Mouse (Mus musculus): ENCODE data around the gene Pth2. TPM values are rescaled to one million over a fixed set of nuclear protein-coding genes. Genes with fewer than 3 reads are reported as not detected.
"Not testable (repeated sequence)": the region's sequence is repeated elsewhere in the genome, so short reads cannot be mapped to it uniquely, and the experiment has no call there.

Pth2 gene
- polyA plus RNA-seq, 1 experiment from 2014 or later: not detected

DNA sequence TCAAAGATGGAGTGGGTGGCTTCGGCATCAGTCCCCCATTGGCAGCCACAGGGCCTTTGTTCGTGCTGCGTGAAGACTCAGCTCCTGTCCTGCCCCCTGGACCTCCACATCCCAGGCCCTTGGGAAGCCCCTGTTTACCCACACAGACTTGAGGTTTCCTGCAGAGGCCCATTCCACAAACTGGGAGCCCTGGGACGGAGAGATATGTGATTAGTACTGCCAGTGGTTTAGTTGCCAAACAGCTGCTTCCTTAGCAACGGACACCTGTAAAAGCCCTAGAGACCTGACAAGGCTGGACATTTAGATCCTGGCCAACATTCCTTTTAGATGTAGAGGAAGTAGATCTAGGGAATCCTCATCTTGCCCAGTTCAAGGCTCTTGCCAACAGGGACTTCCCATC lies 38.9 kb upstream of the Pth2 start:
- H3K4me1 ChIP-seq (replicated peaks): peaks cover 26% of the 10 kb centered on the region
- H3K9ac ChIP-seq: no peak overlapping the region
- H3K9me3 ChIP-seq (replicated peaks): no peaks in the 10 kb centered on the region
- no peak for ATAC-seq (ENCODE audit: insufficient read depth)
- no peak overlapping the region for H3K4me2 ChIP-seq
- 76% methylated on average over 5 of the region's 5 CpGs for WGBS (ENCODE audit: insufficient replicate concordance)
- no peaks in the 10 kb centered on the region for H3K27me3 ChIP-seq
- no peak overlapping the region for H3K4me3 ChIP-seq (replicated peaks)
- no peak overlapping the region for H3K27ac ChIP-seq (replicated peaks)
- H3K36me3 ChIP-seq (replicated peaks): peaks cover 48% of the 10 kb centered on the region

DNA sequence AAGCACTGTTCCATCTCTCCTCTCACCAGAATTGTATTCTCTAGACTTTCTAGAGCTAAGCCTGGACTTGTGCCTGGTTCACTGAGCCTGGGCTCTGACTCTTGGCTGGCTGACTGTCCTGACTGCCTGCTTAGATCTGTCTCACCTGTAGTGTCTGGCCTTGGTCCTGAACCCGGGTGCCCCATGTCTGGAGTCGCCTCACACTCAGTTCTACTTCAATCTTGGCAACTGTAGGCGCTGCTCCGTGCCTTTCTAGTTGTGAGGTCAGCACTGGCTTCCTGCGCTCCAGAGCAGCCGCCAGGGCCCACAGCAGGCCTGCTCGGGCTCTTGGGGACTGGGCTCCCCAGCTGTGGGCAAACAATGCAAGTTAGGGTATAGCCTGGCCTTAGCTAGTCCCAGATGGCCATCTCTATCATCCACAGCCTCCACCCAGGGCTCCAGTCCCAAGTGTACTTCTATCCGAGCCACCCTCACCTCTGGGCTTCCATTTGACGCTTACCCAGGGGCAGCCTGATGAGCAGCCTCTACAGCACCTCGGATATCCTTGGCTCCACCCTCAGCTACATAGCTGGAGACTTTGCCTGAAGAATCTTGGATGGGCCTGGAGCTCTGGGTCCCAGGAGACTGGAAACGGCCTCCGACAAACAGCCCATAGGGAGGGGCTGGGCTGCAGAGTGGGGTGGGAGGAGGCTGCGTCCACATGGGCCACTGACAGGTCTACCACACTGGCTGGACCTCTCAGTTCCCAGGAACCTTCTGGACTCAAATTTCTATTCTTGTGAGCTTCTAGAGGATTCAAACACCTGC lies 36.2 kb upstream of the Pth2 start:
- WGBS (ENCODE audit: insufficient replicate concordance): 77% methylated on average over 13 of the region's 13 CpGs
- Histone ChIP-seq H3K4me2 (no peak overlapping the region), H3K36me3 (replicated peaks) (peaks cover 49% of the 10 kb centered on the region), H3K27me3 (no peaks in the 10 kb centered on the region), H3K9me3 (replicated peaks) (no peaks in the 10 kb centered on the region), H3K4me1 (replicated peaks) (peaks cover 17% of the 10 kb centered on the region; the same call in 1 of the 2 replicates), H3K27ac (replicated peaks) (no peak overlapping the region), H3K4me3 (replicated peaks) (no peak overlapping the region), H3K9ac (no peak overlapping the region)
- no peak for ATAC-seq (ENCODE audit: insufficient read depth)

GRCm38 (mm10) chr7:45145460-45145859 lies 35.3 kb upstream of the Pth2 start:
- Histone ChIP-seq H3K4me2 (no peak overlapping the region), H3K9ac (no peak overlapping the region), H3K27ac (replicated peaks) (no peak overlapping the region), H3K36me3 (replicated peaks) (peaks cover 49% of the 10 kb centered on the region), H3K4me3 (replicated peaks) (no peak overlapping the region), H3K27me3 (no peaks in the 10 kb centered on the region), H3K4me1 (replicated peaks) (peaks cover 19% of the 10 kb centered on the region; the same call in 1 of the 2 replicates), H3K9me3 (replicated peaks) (no peaks in the 10 kb centered on the region)
- no peak for ATAC-seq (ENCODE audit: insufficient read depth)
- WGBS (ENCODE audit: insufficient replicate concordance): 85% methylated on average over 8 of the region's 8 CpGs

DNA sequence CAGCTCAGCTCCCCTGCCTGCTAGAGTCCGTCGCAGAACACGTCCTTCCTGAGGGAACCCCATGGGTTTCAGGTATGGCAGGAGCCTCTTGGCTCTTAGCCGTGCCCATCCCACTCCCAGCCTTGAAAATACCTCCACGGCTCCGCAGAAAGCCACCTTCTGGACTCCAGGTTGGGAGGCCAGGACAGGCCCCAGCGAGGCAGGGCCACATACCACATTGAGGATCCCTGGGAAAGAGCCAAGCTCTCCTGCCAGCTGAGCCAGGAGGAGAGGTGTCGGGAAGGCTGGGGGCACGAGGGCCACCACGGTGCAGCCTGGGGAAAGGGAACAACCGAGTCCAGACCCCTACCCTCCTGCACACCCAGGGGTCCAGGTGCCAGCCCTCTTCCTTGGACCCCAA lies 33.5 kb upstream of the Pth2 start:
- no peaks in the 10 kb centered on the region for H3K9me3 ChIP-seq (replicated peaks)
- H3K4me3 ChIP-seq (replicated peaks): no peak overlapping the region
- no peak overlapping the region for H3K4me2 ChIP-seq
- no peak overlapping the region for H3K27ac ChIP-seq (replicated peaks)
- H3K4me1 ChIP-seq (replicated peaks): peaks cover 30% of the 10 kb centered on the region
- H3K36me3 ChIP-seq (replicated peaks): peaks cover 43% of the 10 kb centered on the region
- 86% methylated on average over 11 of the region's 11 CpGs for WGBS (ENCODE audit: insufficient replicate concordance)
- no peak for ATAC-seq (ENCODE audit: insufficient read depth)
- H3K9ac ChIP-seq: no peak overlapping the region
- H3K27me3 ChIP-seq: no peaks in the 10 kb centered on the region

DNA sequence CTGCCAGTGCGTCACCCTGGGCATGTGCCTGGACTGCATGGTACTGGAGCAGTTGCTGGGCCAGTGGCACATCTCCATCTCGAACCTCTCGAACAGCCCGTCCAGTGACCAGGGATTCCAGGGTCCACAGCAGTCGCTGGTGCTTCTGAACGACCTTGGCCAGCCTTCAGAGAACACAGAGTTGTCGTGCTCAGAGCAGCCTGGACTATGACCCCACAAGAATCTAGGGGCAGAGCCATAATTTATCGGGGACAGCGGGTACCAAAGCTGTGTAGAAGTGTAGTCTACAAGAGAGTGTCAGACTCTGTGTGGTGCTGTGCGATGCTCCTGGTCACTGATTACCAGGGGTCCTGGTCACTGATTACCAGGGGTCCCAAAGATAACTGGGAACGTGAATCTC lies 32.9 kb upstream of the Pth2 start:
- no peak overlapping the region for H3K9ac ChIP-seq
- H3K27ac ChIP-seq (replicated peaks): no peak overlapping the region
- 75% methylated on average over 11 of the region's 11 CpGs for WGBS (ENCODE audit: insufficient replicate concordance)
- ATAC-seq (ENCODE audit: insufficient read depth): peak; percentile 34
- H3K4me2 ChIP-seq: no peak overlapping the region
- H3K27me3 ChIP-seq: no peaks in the 10 kb centered on the region
- peaks cover 36% of the 10 kb centered on the region for H3K36me3 ChIP-seq (replicated peaks)
- H3K4me1 ChIP-seq (replicated peaks): peaks cover 30% of the 10 kb centered on the region
- H3K4me3 ChIP-seq (replicated peaks): no peak overlapping the region
- no peaks in the 10 kb centered on the region for H3K9me3 ChIP-seq (replicated peaks)

DNA sequence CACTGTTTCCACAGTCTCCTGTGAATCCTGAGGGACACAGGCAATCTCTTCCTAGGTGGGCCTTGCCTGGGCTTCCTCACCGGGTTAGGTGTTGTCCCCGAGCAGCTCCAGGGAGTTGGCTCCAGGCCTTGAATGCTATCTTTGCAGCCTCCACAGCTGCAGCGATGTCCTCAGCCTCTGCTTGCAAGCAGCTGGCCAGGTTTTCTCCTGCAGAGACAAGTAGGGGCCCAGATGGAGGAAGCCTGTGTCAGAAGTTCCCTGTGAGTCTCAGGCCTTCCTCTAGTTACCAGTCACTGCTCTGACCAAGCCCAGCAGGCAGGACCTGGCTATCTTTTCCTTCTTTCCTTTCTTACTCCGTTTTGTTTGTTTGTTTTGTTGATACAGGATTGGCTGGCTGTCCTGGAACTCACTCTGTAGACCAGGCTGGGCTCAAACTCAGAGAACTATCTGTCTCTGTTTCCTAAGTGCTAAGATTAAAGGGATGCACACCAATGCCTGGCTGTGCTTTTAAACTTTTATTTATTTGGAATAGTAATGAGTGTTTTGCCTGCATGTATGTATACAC lies 32.2 kb upstream of the Pth2 start:
- Histone ChIP-seq H3K4me1 (replicated peaks) (peaks cover 37% of the 10 kb centered on the region), H3K36me3 (replicated peaks) (peaks cover 30% of the 10 kb centered on the region), H3K4me2 (no peak overlapping the region), H3K4me3 (replicated peaks) (no peak overlapping the region), H3K9me3 (replicated peaks) (no peaks in the 10 kb centered on the region), H3K9ac (no peak overlapping the region), H3K27me3 (no peaks in the 10 kb centered on the region), H3K27ac (replicated peaks) (no peak overlapping the region)
- WGBS (ENCODE audit: insufficient replicate concordance): 50% methylated on average over 4 of the region's 4 CpGs
- ATAC-seq (ENCODE audit: insufficient read depth): no peak

DNA sequence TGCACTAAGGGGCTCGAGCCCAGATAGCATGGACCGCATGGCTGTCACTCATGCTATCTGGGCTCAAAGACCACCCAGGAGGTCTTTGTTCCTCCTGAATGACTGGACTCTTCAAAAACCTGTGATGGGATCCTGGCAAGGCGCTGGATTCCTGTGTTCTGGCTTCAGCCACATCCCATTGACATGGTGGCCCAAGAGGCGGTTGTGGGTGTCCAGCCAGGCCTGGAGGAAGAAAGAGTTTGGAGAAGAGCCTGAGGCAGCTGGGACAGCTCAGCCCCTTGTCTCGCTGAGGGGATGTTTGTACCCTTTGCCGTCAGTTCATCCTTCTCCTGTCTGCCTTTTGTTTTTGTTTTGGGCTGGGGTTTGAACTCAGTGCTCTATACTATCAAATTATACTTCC lies 31.2 kb upstream of the Pth2 start:
- no peak overlapping the region for H3K27ac ChIP-seq (replicated peaks)
- H3K4me2 ChIP-seq: no peak overlapping the region
- no peaks in the 10 kb centered on the region for H3K9me3 ChIP-seq (replicated peaks)
- ATAC-seq (ENCODE audit: insufficient read depth): no peak
- WGBS (ENCODE audit: insufficient replicate concordance): 75% methylated on average over 6 of the region's 6 CpGs
- peaks cover 21% of the 10 kb centered on the region for H3K36me3 ChIP-seq (replicated peaks)
- H3K4me3 ChIP-seq (replicated peaks): no peak overlapping the region
- H3K27me3 ChIP-seq: no peaks in the 10 kb centered on the region
- H3K9ac ChIP-seq: no peak overlapping the region
- H3K4me1 ChIP-seq (replicated peaks): peaks cover 40% of the 10 kb centered on the region

- Histone ChIP-seq H3K36me3 (replicated peaks) (peaks cover 17% of the 10 kb centered on the region), H3K27me3 (no peaks in the 10 kb centered on the region), H3K9me3 (replicated peaks) (no peaks in the 10 kb centered on the region), H3K4me1 (replicated peaks) (peaks cover 48% of the 10 kb centered on the region), H3K4me3 (replicated peaks) (no peak overlapping the region), H3K4me2 (no peak overlapping the region), H3K9ac (no peak overlapping the region), H3K27ac (replicated peaks) (no peak overlapping the region)
- 70% methylated on average over 4 of the region's 4 CpGs for WGBS (ENCODE audit: insufficient replicate concordance)
- no peak for ATAC-seq (ENCODE audit: insufficient read depth)
These were observed 30.5 kb upstream of the Pth2 start for GRCm38 (mm10) chr7:45150321-45150720.

- H3K27me3 ChIP-seq: no peaks in the 10 kb centered on the region
- ATAC-seq (ENCODE audit: insufficient read depth): no peak
- peaks cover 52% of the 10 kb centered on the region for H3K4me1 ChIP-seq (replicated peaks)
- H3K4me3 ChIP-seq (replicated peaks): no peak overlapping the region
- no peak overlapping the region for H3K4me2 ChIP-seq
- H3K27ac ChIP-seq (replicated peaks): no peak overlapping the region
- WGBS (ENCODE audit: insufficient replicate concordance): 65% methylated on average over 11 of the region's 11 CpGs
- H3K36me3 ChIP-seq (replicated peaks): peaks cover 7% of the 10 kb centered on the region; the same call in 1 of the 2 replicates
- no peaks in the 10 kb centered on the region for H3K9me3 ChIP-seq (replicated peaks)
- H3K9ac ChIP-seq: no peak overlapping the region
These were observed 29.5 kb upstream of the Pth2 start for GRCm38 (mm10) chr7:45151303-45151702.

DNA sequence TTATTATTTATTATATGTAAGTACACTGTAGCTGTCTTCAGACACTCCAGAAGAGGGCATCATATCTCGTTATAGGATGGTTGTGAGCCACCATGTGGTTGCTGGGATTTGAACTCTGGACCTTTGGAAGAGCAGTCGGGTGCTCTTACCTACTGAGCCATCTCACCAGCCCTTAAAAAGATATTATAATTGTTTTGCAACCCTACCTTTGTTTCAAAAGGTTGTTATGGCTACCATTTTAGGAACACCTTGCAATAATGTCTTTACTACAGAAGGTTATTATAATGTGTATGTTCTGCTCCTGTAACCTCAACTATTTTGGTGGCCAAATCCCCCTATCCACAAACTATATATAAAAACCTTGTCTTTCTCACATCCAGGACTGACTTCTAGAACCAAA lies 27.7 kb upstream of the Pth2 start:
- WGBS (ENCODE audit: insufficient replicate concordance): 68% methylated on average over 2 of the region's 2 CpGs
- H3K4me1 ChIP-seq (replicated peaks): peaks cover 44% of the 10 kb centered on the region
- peak overlapping the region; percentile 89 for H3K4me2 ChIP-seq
- not testable (repeated sequence) for H3K27me3 ChIP-seq; H3K36me3 ChIP-seq (replicated peaks); ATAC-seq (ENCODE audit: insufficient read depth); H3K9me3 ChIP-seq (replicated peaks)
- H3K4me3 ChIP-seq (replicated peaks): peak overlapping the region; percentile 90
- peak overlapping the region; percentile 91 for H3K9ac ChIP-seq
- H3K27ac ChIP-seq (replicated peaks): peak overlapping the region; percentile 95; the same call in 1 of the 2 replicates

DNA sequence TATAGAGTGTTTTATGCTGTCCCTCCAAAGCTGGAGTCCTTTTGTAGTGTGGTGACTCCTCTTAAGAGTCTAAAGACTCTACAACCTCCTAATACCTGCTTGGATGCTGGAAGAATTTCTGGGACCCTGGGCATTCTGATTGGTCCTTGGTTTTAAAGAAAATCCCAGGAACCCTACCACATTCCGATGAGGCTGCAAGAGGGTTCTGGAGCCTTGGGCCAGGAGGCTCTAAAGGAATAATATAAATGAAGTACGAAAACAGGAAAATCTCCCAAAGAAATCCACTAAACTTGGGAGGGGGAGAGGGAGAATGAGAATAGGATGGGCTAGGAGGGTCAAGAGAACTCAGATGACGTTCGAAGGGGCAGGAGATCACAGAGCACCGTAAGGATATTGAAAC lies 27.2 kb upstream of the Pth2 start:
- no peak for ATAC-seq (ENCODE audit: insufficient read depth)

More for the DNA sequence above, 27.2 kb upstream of the Pth2 start:
- peak overlapping the region; percentile 89 for H3K4me2 ChIP-seq
- H3K9me3 ChIP-seq (replicated peaks): no peaks in the 10 kb centered on the region
- H3K4me1 ChIP-seq (replicated peaks): peaks cover 39% of the 10 kb centered on the region
- H3K27ac ChIP-seq (replicated peaks): peak overlapping the region; percentile 95
- no peaks in the 10 kb centered on the region for H3K27me3 ChIP-seq
- H3K36me3 ChIP-seq (replicated peaks): peaks cover 9% of the 10 kb centered on the region; the same call in 1 of the 2 replicates
- peak overlapping the region; percentile 91 for H3K9ac ChIP-seq
- 2% methylated on average over 5 of the region's 5 CpGs for WGBS (ENCODE audit: insufficient replicate concordance)
- H3K4me3 ChIP-seq (replicated peaks): peak overlapping the region; percentile 90

Measured in liver, embryonic 15.5 days (tissue).